Mouse (Mus musculus): ENCODE measurements at regions not wholly inside any gene's neighbourhood (a gene's known extent, or its start where the extent isn't known, plus 50 kb on each side); places are given as distances from the start of the nearest gene placed in this dataset.

GRCm38 (mm10) chrX:11558260-11558659 is 230.6 kb downstream of the H2al1j start:
- ATAC-seq (replicated peaks; ENCODE audit: low FRiP score, poor library complexity, severe bottlenecking) = no peak

- ATAC-seq (replicated peaks; ENCODE audit: low FRiP score, poor library complexity, severe bottlenecking) = no peak
These were observed 233.1 kb downstream of the H2al1j start for GRCm38 (mm10) chrX:11560550-11561276.

- no peak for ATAC-seq (replicated peaks; ENCODE audit: low FRiP score, poor library complexity, severe bottlenecking)
These were observed 238.3 kb downstream of the H2al1j start for GRCm38 (mm10) chrX:11565888-11566287.

DNA sequence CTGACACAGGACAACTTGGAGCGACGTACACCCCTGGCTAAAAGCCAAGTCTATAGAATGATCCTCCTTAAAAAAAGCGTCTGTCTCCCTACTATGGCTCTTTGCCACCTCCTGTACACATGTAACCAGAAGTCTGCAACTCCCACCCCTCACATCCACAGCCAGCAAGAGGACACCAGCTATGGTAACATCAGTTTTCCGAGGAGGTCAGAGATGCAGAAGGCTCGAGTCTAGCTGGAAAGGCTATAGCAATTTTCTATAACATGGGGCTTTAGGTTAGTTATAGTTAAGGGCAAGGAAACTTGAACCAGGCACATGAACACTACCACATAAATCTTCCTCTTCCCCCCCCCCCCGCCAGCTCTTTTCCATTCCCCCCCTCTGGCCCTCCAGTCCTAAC is 240.2 kb downstream of the H2al1j start:
- ATAC-seq (replicated peaks; ENCODE audit: low FRiP score, poor library complexity, severe bottlenecking) = no peak

DNA sequence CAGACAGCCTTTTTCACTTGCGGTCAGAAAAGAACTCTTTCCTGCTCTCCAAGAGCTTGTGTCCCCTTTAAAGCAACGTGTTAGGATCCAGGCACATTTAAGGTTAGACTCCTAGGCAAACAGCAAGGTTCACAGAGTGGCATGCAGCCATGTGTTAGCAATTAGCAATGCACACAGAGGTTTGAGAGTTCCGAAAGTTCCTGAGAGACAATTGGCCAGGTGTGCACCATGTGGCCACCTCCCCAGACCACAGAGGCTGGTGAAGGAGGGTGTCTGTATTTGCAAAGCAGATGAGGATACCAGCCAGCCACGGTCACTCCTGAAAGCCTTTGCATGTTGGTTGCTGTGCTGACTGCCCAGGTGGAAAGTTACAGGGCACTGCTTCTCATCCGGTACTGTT is 240.6 kb downstream of the H2al1j start:
- no peak for ATAC-seq (replicated peaks; ENCODE audit: low FRiP score, poor library complexity, severe bottlenecking)

DNA sequence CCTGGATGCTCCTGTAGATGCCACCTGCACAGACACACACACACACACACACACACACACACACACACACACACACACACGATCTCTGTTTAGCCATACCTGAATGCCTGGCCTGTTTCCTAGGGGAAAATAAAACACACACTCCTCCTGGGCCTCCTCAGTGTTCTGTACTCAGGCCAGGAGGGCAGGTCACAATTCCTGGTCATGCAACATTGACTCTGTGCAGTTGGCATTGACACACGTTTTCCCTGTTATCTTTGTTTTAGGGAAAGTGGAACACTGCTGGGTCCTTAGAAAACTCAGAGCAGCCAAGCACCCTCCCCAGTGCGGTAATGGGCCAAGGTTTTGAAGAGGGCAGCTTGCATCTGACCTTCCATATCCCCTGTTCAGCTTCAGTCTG is 246.7 kb downstream of the H2al1j start:
- no peak for ATAC-seq (replicated peaks; ENCODE audit: low FRiP score, poor library complexity, severe bottlenecking)

DNA sequence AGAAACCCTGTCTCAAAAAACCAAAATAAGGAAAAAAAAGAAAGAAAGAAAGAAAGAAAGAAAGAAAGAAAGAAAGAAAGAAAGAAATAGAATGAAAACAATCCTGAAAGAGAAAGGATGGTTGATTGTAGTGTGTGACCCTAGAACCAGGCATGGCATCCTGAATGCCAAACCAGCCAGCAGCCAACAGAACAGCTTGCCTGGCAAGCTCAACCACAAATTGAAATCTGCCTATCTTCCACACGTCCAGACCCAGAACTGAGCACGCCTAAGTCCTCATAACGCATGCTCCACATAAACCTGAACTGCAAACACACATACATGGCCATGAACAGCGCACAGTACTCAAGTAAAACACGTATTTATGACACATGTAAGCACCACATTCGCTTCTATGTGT is 247.9 kb downstream of the H2al1j start:
- no peak for ATAC-seq (replicated peaks; ENCODE audit: low FRiP score, poor library complexity, severe bottlenecking)

GRCm38 (mm10) chrX:11576287-11576686 is 248.7 kb downstream of the H2al1j start:
- ATAC-seq (replicated peaks; ENCODE audit: low FRiP score, poor library complexity, severe bottlenecking) = no peak

DNA sequence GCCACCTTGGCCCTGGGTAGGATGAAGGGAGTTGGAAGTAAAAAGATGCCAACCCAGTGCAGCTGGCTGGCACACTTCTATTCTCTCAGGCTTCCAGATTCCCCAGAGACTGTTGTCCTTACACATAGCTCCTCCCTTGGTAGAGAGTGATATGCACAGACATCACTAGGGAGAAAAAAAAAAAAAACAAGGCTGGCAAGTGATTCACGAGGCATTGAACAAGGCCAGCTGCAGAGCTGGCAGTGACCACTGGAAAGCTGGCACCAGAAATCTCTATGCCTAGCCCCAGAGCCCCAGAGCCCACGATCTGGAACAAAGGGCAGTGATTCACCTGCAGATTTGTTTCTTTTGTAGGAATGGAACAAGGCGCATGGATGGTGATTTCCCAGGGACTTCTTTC is 249.7 kb downstream of the H2al1j start:
- no peak for ATAC-seq (replicated peaks; ENCODE audit: low FRiP score, poor library complexity, severe bottlenecking)

DNA sequence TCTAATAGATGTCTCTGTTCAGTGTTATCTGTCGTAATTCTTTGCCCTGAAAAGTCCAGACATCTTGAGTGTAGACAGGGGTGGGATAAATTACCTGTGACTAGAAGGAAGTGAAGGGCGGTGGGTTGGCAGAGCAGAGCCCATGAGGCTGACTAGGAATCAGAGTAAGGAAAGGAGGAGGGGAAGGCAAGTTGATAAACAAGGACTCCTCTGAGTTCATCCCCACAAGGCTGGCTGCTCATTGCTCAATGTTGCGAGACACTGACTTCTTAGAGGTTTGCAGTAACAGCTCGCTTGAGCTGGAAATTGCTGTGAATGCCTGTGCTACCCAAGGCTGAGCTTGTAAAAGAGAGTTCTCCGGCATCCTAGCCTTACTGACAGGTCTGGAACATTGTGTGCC is 257.7 kb downstream of the H2al1j start:
- ATAC-seq (replicated peaks; ENCODE audit: low FRiP score, poor library complexity, severe bottlenecking) = no peak

DNA sequence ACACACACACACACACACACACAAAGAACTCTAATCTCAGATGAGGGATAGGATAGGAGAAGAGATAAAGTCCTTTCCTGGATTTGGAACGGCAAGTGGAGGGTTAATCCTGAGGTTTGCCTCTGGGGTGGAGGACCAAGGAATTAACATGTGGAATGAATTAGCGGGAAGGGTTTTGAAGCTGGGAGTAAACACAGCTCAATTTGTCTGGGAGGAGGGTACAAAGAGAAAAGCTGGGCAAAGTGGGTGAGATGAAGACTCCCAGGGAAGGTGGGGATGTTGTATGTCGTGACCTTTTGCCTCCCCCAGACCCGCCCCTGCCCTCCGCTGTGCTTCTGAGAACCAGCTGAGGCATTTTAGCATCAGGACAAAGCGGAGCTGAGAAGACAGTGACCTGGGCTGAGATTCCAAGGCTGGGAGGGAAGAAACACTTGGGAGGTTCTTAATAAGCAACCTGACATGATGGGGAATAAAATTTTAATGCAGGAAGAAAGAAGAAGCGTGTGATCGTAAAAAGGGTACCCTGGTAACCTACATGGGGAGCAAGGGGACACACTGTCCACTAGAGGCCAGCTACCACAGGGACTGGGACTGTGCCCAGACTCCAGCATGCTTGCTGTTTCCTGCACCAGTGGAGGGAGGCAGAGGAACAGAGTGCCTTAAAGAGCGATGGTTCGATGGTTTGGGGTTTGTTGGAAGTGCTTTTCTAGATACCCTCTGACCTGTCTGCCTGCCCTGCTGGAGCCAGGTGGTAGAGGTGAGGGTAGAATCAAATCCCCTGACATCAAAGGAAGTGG is 264.0 kb downstream of the H2al1j start:
- ATAC-seq (replicated peaks; ENCODE audit: low FRiP score, poor library complexity, severe bottlenecking) = no peak

DNA sequence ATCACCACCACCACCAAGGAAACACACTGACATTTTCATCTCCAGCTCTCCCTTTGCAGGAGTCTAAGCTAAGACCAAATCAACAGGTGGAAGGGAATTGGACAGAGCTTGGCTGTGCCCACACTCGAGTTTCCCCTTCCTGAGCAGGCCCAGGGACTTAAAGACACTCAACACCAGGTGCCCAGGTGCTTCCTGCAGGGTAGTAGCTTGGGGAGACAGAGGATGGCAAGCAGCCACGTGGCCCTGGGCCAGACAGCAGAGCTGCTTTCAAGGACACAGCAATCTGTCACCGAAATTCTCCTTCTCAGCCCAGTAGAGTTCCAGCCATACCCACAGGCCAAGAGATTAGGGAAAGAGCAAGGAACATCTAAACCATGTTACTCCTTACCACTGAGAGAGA is 266.9 kb downstream of the H2al1j start:
- ATAC-seq (replicated peaks; ENCODE audit: low FRiP score, poor library complexity, severe bottlenecking) = no peak

DNA sequence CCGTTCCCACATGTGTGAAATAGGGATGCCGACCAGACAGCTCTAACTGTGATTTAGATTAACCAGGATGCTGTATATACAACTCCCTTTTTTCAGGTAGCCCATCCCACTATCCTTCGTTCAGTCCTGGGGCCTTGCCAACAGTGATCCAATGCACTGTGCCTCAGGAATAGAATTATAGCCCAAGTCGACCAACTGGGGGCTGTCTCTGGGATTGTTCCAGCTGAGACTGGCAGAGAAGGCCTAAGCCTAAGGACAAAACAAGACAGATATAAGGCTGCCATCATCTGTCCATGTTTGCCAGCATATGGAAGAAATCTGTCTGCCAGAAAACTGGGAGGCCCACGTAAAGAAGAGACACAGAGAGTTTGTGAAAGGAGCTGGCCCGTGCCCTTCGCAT is 269.9 kb downstream of the H2al1j start:
- no peak for ATAC-seq (replicated peaks; ENCODE audit: low FRiP score, poor library complexity, severe bottlenecking)

GRCm38 (mm10) chrX:11614237-11614636 is 286.6 kb downstream of the H2al1j start:
- no peak for ATAC-seq (replicated peaks; ENCODE audit: low FRiP score, poor library complexity, severe bottlenecking)

DNA sequence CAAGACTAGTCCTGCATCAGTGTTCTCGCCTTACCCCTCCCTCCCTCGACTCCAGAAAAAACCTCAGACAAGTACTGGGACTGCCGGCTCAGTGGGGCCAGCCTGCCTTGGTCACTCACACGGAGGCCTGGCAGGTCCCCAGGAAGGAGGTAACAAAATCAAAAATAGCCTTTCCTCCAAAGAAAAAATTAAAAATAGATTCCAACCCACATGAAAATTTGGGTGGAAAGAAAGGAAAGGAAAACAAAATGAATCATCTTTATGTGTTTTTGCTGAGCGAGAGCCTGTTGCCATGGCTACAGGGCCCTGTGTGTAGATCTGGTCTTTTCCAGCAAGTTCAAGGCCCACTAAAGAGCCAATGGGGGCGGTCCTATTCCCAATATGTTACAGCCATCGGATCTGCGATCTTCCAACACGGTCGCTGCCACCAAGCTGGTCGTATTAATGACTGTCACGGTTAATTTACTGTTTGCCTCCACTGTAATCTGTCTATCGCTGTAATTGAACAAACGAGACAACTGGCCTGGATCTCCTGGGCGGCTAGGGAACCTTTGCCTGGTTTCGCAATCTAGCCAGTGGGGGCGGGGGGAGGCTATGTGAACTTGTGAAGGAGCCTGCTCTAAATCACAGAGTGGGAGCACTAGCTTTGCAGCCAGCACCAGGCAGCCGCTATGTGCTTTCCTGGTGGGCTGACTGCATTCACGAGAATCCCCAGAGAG is 293.6 kb downstream of the H2al1j start:
- ATAC-seq (replicated peaks; ENCODE audit: low FRiP score, poor library complexity, severe bottlenecking) = no peak

DNA sequence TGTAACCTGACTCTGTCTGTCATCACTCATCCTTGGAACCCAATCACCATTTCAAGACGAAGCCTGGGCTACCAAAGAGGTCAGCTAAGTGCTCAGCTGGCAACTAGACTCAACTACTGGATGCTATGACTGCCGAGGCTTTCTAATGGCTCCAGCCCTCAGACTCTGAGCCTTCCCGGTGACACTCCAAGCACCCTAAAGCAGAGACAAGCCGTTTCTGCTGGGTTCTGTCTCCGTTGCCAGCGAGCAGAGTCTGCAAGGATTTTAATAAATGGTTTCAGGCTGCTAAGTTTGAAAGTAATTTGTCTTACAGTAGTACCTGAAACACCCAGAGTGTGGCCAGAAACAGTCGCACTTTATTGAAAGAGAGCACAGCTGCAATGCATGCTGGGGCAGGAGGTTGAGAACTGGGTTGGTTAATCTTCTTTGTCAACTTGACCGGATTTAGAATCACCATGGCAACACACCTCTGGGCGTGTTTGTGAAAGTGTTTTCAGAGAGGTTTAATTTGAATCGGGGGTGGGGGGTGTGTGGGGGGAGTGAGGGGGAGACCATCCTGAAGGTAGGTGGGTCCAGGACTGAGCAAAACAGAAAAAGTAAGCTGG is 298.8 kb downstream of the H2al1j start:
- no peak for ATAC-seq (replicated peaks; ENCODE audit: low FRiP score, poor library complexity, severe bottlenecking)

DNA sequence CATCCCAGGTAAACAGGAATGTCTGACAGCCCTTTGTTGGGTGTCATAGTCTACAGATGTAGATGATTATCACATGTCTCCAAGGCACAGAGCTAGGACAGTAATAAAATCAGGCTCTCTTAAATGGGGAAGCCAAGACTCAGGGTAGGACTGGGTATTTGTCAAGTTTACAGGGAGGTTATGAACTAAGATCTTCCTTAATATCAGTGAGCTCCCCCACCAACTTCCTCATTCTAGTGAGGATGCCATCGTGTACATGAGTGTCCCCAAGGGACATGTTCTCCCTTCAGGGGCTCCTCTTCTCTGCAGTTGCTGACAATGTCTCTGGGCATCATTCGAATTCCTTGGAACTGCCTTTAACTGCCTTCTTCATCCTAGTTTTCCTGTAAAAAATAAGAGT is 301.7 kb downstream of the H2al1j start:
- no peak for ATAC-seq (replicated peaks; ENCODE audit: low FRiP score, poor library complexity, severe bottlenecking)

- no peak for ATAC-seq (replicated peaks; ENCODE audit: low FRiP score, poor library complexity, severe bottlenecking)
These were observed 302.3 kb downstream of the H2al1j start for GRCm38 (mm10) chrX:11629906-11630305.

- ATAC-seq (replicated peaks; ENCODE audit: low FRiP score, poor library complexity, severe bottlenecking) = no peak
These were observed 303.7 kb downstream of the H2al1j start for GRCm38 (mm10) chrX:11631186-11631913.

GRCm38 (mm10) chrX:11632011-11632410 is 304.4 kb downstream of the H2al1j start:
- ATAC-seq (replicated peaks; ENCODE audit: low FRiP score, poor library complexity, severe bottlenecking) = no peak

All from erythroid progenitor cell, adult 5-6 weeks (primary cell).